Mouse (Mus musculus): Measurements from ENCODE around the gene A130010J15Rik. TPM values are rescaled to one million over a fixed set of nuclear protein-coding genes. Genes with fewer than 3 reads are reported as not detected.
A peak's percentile ranks its signal among the peaks of the same experiment; 100 is the strongest.

The A130010J15Rik gene
- total RNA-seq, 2 experiments from 2014 or later = 6.7 to 7.3 TPM

GRCm38 (mm10) chr1:193198312-193198711 is 30.5 kb downstream of the A130010J15Rik start:
- no peak for DNase-seq (ENCODE audit: low spot score in 2 of 2)

GRCm38 (mm10) chr1:193200640-193201382 is 33.0 kb downstream of the A130010J15Rik start:
- no peak for DNase-seq (ENCODE audit: low spot score in 2 of 2)

GRCm38 (mm10) chr1:193201383-193201778 is 33.5 kb downstream of the A130010J15Rik start, which contains the start of gene Traf3ip3:
Gene Traf3ip3, minus strand, starts transcription at chr1:193201703.
- no peak for DNase-seq (ENCODE audit: low spot score in 2 of 2)

GRCm38 (mm10) chr1:193203821-193204220 is 36.0 kb downstream of the A130010J15Rik start:
- DNase-seq (ENCODE audit: low spot score in 2 of 2) = no peak

- no peak for DNase-seq (ENCODE audit: low spot score in 2 of 2)
Observed at GRCm38 (mm10) chr1:193205431-193205830, 37.6 kb downstream of the A130010J15Rik start.

GRCm38 (mm10) chr1:193207503-193207902 is 39.7 kb downstream of the A130010J15Rik start, which contains the start of gene Lamb3:
Gene Lamb3, plus strand, starts transcription at chr1:193207699.
- no peak for DNase-seq (ENCODE audit: low spot score in 2 of 2)

GRCm38 (mm10) chr1:193208178-193208577 is 40.3 kb downstream of the A130010J15Rik start:
- DNase-seq (ENCODE audit: low spot score in 2 of 2) = peak; percentile 65 to 75

- DNase-seq (ENCODE audit: low spot score in 2 of 2) = no peak
Observed at GRCm38 (mm10) chr1:193211371-193211770, 43.5 kb downstream of the A130010J15Rik start.

- DNase-seq (ENCODE audit: low spot score in 2 of 2) = no peak
Observed at GRCm38 (mm10) chr1:193214053-193214452, 46.2 kb downstream of the A130010J15Rik start.

GRCm38 (mm10) chr1:193216000-193216399 is 48.2 kb downstream of the A130010J15Rik start:
- DNase-seq (ENCODE audit: low spot score in 2 of 2) = no peak

GRCm38 (mm10) chr1:193220408-193220807 is 52.6 kb downstream of the A130010J15Rik start:
- no peak for DNase-seq (ENCODE audit: low spot score in 2 of 2)

- DNase-seq (ENCODE audit: low spot score in 2 of 2) = no peak
Observed at GRCm38 (mm10) chr1:193225531-193225930, 57.7 kb downstream of the A130010J15Rik start.

- no peak for DNase-seq (ENCODE audit: low spot score in 2 of 2)
Observed at GRCm38 (mm10) chr1:193226114-193226513, 58.3 kb downstream of the A130010J15Rik start.

- no peak for DNase-seq (ENCODE audit: low spot score in 2 of 2)
Observed at GRCm38 (mm10) chr1:193226724-193227522, 59.1 kb downstream of the A130010J15Rik start.

Other genes with a start within 250 kb of the A130010J15Rik start
- 10 to 100 TPM; 21.9 to 24.2 TPM for gene Syt14, start 132.3 kb upstream of the A130010J15Rik start, total RNA-seq (2021)
- 10 to 100 TPM; 21.1 to 21.5 TPM for gene Diexf, start 37.8 kb upstream of the A130010J15Rik start, total RNA-seq (2021)
- 1 to 10 TPM; 1.0 TPM for gene Irf6, start 14.9 kb upstream of the A130010J15Rik start, total RNA-seq (2021)
- 1 to 10 TPM; 2.7 to 3.0 TPM for gene Traf3ip3, start 33.7 kb downstream of the A130010J15Rik start, total RNA-seq (2021)
- gene Lamb3, start 39.7 kb downstream of the A130010J15Rik start, total RNA-seq (2021) = 1 to 10 TPM; 1.2 to 1.8 TPM
- 10 to 100 TPM; 31.5 to 35.3 TPM for gene Hsd11b1, start 96.0 kb downstream of the A130010J15Rik start, total RNA-seq (2021)
- gene G0s2, start 105.2 kb downstream of the A130010J15Rik start, total RNA-seq (2021) = 1 to 10 TPM; 6.7 to 9.3 TPM
- gene Camk1g, start 202.3 kb downstream of the A130010J15Rik start, total RNA-seq (2021) = 10 to 100 TPM; 39.3 to 40.3 TPM